Mouse (Mus musculus) c-Kit-positive CD71-positive TER-119-negative erythroid progenitor cells, embryonic 14.5 days (primary cell): ENCODE data around the gene 4930558C23Rik.
"Not testable (repeated sequence)": the region's sequence is repeated elsewhere in the genome, so short reads cannot be mapped to it uniquely, and the experiment has no call there.

Experiments used
- DNase-seq: peaks from one replicate; pipeline ENCODE4 v3.0.0-alpha.2; 2013; ENCODE audit warnings: low read depth

Gene 4930558C23Rik

DNA sequence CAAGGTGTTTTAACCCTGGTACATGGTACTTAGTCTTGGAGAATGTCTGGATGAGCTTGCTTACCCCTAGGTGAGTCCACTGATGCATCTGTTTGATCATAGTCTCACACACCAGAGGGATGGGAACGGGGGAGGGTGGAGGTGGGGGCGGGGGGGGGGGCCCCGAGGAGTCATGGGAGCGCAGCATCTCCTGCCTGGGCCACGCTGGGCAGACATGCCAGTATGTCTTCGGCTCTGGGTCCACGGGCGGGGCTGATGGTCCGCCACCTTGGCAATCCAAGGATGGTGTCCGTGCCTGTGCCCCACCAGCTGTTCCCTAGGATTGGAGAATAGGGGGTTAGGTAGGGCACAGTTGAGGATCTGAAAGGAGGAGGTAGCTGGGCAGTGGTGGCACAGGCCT, 29.4 kb downstream of the 4930558C23Rik start:
- DNase-seq, result no peak

DNA sequence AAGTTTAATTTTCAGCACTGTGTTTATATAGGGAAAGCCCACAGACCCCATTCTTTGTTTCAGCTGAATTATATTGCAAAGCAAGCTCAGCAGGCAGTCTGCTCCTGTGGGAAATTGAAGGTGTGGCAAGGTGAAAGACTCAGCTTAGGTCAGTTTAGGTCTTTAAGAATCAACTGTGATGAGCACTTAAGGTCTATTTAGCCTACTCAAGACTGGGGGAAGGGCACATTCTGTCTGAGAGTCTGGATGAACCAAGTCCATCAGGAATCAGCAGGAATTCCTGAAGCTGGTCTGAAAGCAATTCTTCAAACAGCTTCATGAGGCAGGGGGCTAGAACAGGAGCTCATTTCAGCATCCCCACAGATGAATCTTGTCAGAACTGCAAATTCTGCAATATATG, 32.5 kb downstream of the 4930558C23Rik start:
- DNase-seq, result no peak

DNA sequence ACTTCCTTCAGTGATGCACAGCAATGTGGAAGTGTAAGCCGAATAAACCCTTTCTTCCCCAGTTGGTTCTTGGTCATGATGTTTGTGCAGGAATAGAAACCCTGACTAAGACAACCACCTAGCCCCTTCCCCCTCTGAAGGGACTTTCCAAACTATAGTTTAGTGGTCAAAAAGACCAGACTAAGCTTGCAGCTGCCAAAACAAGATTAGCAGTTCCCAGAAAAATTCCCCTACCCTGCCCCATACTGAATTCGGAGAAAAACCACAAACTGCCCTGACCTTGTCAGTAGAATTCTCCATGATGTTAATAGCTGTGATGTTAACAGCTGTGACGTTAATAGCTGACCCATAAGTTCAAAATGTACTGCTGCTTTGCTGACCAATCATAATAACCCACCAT, 42.4 kb downstream of the 4930558C23Rik start:
- peak; percentile 71 for DNase-seq

DNA sequence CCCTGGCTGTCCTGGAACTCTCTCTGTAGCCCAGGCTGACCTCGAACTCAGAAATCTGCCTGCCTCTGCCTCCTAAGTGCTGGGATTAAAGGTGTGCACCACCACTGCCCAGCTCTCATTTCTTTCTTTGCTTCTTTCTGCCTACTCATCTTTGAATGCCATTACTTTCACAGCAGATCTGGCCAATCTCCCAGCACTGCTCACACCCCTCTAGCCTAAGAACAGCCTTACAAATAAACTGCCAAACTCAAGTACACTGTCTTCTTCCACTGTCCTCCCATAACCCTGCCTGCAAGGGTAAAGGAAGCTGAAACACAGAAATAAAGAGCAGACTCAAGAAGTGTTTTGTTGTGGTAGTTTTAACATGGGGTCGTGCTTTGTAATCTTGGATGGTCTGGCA, 44.9 kb downstream of the 4930558C23Rik start:
- DNase-seq, result no peak

DNA sequence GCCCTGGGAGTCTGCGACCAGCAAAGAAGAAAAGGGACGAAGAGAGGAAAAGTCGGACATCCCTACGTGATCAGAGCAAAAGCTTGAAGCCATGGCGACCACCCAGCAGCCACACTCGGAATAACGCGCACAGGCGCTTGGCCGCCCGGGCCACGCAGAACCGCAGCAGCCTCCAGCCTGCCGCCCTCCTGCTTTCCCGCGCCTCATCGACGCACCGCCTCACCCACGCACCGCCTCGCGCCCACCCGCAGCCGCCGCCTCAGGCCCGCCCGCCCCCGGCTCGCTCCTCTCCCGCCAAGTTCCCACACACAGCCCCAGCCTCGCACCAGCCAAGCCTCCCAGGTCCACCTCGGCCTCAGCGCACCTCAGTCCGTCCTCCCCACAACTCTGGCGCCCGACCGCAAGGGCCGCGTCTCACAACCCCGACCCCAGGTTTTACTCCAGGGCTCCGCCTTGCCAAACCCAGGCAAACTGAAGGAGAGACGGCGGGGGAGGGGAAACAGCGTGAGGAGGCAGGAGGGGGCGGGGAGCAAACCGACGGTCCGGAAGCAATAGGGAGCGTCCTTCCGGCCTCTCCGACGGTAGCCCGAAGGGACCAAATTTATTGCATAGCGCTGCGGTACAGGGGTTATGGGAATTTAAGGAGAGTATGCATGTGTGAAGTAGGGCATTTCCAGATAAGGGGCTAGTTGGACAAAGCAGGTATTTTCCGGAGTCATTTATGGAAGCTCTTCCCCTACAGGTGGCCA, 45.8 kb downstream of the 4930558C23Rik start, which contains the start of gene Setdb1:
Setdb1 (minus strand) TSS at position 502 of the 749 bp plus-strand sequence.
- DNase-seq, result peak; percentile 96

DNA sequence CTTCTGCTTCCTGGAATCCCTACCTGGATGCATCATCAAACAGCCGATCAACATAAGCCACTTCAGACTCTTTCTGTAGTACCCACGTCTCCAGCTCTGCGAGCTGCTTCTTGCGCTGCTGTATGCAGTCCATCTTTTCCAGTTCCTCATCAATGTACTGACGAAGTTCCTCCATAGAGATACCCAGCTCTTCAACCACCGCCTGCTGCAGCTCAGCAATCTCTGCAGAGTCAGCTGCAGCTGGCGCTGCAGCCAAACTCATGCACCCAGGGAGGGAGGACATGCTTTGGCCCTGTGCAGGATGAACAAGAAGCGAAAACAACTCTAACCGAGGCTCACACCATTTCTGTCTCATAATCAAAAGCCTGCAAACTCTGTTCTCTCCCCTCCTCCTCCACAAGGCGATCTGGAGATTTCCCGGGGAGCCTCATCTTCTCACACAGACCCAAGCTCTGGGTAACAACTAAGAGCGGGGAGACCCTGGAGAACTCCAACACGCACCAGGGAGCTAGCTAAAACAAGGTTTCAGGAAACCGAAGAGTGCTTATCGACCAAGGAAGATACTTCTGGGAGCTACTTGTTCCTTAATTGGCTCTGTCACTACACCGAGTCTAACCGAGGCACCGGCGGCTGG, 46.6 kb downstream of the 4930558C23Rik start:
- not testable (repeated sequence) for DNase-seq

DNA sequence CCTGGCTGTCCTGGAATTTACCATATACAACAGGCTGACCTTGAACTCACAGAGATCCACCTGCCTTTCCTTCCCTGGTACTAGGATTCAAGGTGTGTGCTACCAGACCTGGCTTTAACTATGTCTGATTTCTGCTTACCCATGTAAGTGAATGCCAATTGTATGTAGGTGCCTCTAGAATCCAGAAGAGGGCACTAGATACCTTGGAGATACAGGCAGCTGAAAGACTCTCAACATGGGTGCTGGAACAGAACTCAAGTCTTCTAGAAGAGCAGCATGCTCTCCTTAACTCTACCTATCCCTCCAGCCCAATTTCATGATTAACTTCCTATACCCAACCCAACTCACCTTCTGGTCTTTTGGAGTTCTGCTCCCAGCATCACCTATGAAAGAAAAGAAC, 53.1 kb downstream of the 4930558C23Rik start:
- DNase-seq, result peak; percentile 48

DNA sequence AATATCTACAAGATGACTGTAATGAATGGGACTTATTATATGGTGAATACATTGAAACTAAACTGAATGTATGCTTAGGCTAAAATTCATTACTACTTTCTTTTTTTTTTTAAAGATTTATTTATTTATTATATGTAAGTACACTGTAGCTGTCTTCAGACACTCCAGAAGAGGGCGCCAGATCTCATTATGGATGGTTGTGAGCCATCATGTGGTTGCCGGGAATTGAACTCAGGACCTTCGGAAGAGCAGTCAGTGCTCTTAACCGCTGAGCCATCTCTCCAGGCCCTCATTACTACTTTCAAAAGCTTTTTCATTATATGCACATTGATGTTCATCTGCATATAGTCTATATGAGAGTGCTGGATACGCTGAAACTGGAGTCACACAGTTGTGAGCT, 54.3 kb downstream of the 4930558C23Rik start:
- not testable (repeated sequence) for DNase-seq

DNA sequence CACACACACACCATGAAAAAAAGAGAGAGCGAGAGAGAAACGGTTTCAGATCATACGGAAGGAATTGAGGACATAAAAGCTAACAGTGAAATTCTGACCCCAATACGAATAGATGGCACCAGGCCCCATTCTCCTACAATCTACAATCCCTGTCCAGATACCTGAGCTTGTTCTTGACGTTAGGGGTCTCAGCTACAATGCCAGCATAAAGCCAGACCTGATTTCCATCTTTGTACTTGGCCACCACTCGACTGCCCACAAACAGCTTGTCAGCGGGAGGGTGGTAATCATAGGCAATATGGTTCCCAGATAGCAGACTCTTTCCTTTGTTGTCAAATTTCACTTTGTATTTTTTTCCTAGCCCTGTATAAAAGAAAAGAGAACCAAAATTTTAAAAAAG, 56.2 kb downstream of the 4930558C23Rik start:
- no peak for DNase-seq

DNA sequence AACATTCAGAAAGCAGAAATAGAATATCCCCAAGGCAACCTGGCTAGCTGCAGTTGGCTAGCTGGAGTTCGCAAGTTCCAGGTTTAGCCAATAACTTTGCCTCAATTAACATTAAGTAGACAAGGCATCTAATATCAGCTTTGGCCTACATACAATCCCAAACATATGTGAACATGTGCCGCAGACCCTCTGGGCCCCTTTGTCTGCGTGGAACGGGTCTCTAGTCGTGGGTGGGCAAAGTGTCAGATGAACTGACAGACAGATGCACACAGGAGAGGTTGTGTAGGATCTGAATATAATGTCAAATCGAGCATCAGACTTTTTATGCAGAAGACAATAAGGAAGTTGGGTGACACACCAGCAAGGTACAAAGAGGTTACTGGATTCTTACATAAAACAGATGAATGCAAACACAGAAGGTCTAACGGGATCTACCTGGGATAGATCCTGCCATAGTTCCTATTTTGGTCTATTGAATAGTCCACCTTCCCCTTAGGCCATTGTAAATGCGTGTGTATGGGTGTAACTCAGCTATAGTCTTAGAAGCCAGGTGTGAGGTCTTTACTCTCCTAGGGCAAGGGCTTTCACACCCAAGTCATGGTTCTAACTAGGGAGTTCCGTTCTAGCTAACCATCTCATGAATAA, 59.2 kb downstream of the 4930558C23Rik start:
- not testable (repeated sequence) for DNase-seq

DNA sequence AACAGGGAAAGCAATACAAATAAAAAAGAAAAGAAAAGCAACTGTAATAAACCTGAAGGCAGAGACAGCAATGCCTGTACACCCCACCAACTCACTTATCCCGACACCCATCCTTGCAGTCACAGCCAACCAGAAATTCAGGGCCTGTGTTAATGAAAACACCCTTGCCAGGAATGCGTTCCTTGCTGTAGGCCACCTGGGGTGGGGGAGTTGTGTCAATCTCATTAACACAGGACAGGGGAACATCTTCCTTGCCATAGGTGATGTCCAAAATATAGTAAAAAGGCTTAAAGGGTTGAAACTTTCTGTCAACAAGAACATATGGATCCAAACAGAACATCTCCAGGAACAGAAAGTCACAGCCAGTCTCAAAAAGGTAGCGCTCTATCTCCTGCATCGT, 64.4 kb downstream of the 4930558C23Rik start:
- no peak for DNase-seq

DNA sequence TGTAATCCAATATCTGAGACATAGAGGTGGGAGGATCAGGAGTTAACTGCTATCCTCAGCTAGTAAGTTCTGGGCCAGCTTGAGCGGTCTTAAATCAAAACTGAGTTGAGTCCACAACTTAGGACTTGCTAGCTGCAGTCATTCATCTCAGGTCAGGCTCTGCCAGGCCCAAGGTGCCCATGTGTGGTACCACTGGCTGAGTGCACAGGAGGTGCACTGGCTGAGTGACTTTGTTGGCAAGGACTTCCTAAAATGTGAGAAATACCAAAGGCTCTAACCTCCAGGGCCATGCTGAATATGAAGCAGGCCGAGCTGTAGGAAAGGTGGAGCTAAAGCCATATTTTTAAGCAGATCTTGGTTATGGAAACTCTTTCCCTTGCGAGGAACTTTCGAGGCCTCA, 65.3 kb downstream of the 4930558C23Rik start:
- DNase-seq, result no peak
